Mouse (Mus musculus): ENCODE data around the gene Vars. TPM values are rescaled to one million over a fixed set of nuclear protein-coding genes. Genes with fewer than 3 reads are reported as not detected.

The Vars gene
- polyA plus RNA-seq, 1 experiment from 2014 or later = 24.7 TPM

DNA sequence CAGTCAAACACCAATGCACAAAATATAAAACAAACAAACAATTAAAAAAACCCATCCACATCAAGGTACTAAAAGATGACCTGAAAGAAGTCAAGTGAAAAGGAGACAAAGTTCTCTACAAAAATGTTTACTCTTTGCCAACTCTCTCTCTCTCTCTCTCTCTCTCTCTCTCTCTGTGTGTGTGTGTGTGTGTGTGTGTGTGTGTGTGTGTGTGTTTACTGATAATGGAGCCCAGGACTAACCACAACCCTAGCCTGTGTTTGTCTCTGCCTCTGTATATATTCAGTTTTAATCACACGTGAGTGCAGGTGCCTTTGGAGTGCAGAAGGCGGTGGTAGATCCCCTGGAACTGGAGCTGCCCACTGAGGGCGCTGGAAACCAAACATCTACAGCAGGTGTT lies 56.3 kb downstream of the Vars start:
- TF ChIP-seq EP300 (IDR thresholded peaks at IDR 0.05) = no peak
- no peak for TF ChIP-seq CTCF (IDR thresholded peaks at IDR 0.05)
- Histone ChIP-seq H3K4me2 (replicated peaks; ENCODE audit: low read depth, low read length) (no peak overlapping the region), H3K27me3 (replicated peaks; ENCODE audit: insufficient read depth, low read length) (no peaks in the 10 kb centered on the region), H3K4me1 (ENCODE audit: insufficient read depth, low read depth, low read length) (peaks cover 7% of the 10 kb centered on the region), H3K4me3 (ENCODE audit: low read depth, low read length) (no peak overlapping the region), H3K9ac (replicated peaks; ENCODE audit: low read depth) (no peak overlapping the region), H3K9me3 (ENCODE audit: low read length) (no peaks in the 10 kb centered on the region), H3K36me3 (ENCODE audit: insufficient read depth, low read length) (peaks cover 45% of the 10 kb centered on the region; the same call in 1 of the 2 replicates), H3K27ac (ENCODE audit: low read length) (no peak overlapping the region)
- DNase-seq (ENCODE audit: low spot score) = no peak
- no peak for ATAC-seq
- whole genome bisulfite sequencing = 60% methylated on average over 3 of the region's 3 CpGs

DNA sequence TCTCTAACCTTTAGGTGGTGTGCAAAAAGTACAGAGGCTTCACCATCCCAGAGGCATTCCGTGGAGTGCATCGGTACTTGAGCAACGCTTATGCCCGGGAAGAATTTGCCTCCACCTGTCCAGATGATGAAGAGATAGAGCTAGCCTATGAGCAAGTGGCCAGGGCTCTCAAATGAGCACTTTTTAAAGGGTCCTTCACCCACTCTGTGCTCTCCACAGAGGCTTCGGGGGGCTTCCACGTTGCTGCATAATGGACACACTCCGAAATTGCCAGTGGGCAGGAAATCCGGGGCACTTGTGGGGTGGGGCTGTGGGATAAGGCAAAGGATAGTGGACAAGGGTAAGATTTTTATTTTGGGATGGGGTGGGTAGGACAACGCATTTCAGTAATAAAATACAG lies 57.5 kb downstream of the Vars start:
- Histone ChIP-seq H3K4me1 (ENCODE audit: insufficient read depth, low read depth, low read length) (peaks cover 7% of the 10 kb centered on the region), H3K27ac (ENCODE audit: low read length) (0 out of 2 replicates have a peak overlapping the region, but pooled peaks have one; percentile 88), H3K9me3 (ENCODE audit: low read length) (no peaks in the 10 kb centered on the region), H3K27me3 (replicated peaks; ENCODE audit: insufficient read depth, low read length) (no peaks in the 10 kb centered on the region), H3K36me3 (ENCODE audit: insufficient read depth, low read length) (peaks cover 38% of the 10 kb centered on the region; the same call in 1 of the 2 replicates), H3K9ac (replicated peaks; ENCODE audit: low read depth) (no peak overlapping the region), H3K4me2 (replicated peaks; ENCODE audit: low read depth, low read length) (peak overlapping the region; percentile 70), H3K4me3 (ENCODE audit: low read depth, low read length) (no peak overlapping the region)
- DNase-seq (ENCODE audit: low spot score) (no peak), ATAC-seq (no peak)
- TF ChIP-seq EP300 (IDR thresholded peaks at IDR 0.05) = no peak
- TF ChIP-seq CTCF (IDR thresholded peaks at IDR 0.05) = no peak
- 39% methylated on average over 9 of the region's 9 CpGs for WGBS

DNA sequence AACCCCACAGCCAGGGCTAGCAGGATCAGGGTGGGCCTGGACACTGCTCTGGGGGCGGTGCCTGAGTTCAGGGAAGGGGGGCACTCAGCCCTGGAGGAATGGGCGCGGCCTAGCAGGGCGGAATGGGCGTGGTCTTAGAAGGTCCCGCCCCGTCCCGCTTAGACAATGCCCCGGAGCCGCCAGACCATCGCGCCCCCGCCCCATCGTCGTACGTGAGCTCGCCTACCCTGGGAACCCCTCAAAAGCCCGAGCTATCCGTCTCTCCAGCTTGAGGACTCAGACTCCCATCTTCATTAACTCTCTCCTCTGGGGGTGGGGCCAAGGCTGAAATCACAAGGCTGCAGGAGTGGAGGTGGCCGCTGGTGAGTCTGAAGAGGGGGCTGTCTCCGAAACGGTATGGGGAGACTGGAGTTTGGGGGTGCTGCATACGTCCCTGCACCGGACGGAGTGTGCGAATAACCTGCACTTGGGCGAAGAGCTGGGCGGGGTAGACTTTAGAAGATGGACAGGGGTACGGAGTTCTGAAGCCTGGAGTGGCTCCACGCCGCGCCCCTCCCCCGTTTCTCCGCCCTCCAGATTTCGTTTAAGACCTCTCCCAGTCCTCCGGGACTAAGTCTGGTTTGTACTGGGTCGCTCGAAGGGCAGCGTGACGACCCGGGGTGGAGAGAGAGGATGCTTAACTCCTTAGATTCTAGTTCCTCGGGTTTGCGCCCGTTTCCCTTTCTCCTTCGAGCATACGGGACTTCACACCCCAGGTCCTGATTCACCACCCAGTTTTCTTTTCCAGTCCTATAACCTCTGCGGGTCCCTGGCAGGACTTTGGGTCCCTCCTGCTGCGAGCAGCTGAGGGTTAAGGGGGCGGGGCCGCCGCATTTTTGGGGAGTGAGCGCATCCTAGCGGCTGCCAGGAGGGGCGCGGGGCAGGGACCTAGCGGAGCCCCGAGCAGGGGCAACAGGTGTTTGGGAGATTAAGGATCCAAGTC lies 58.4 kb downstream of the Vars start, which contains the start of gene Ddah2:
Gene Ddah2, plus strand, starts transcription at position 125 of the 982 bp plus-strand sequence.
- peak within 1 kb of the TSS; percentile 71 for H3K4me3 ChIP-seq (ENCODE audit: low read depth, low read length)
- DNase-seq (ENCODE audit: low spot score) = peak; percentile 96
- ATAC-seq = peak; percentile 93
- H3K9ac ChIP-seq (replicated peaks; ENCODE audit: low read depth) = peak within 1 kb of the TSS; percentile 63
- no peaks in the 10 kb centered on the region for H3K9me3 ChIP-seq (ENCODE audit: low read length)
- TF ChIP-seq EP300 (IDR thresholded peaks at IDR 0.05) (no peak), CTCF (IDR thresholded peaks at IDR 0.05) (peak; percentile 79)
- H3K4me1 ChIP-seq (ENCODE audit: insufficient read depth, low read depth, low read length) = peaks cover 7% of the 10 kb centered on the region
- peak within 1 kb of the TSS; percentile 70 for H3K4me2 ChIP-seq (replicated peaks; ENCODE audit: low read depth, low read length)
- H3K36me3 ChIP-seq (ENCODE audit: insufficient read depth, low read length) = peaks cover 29% of the 10 kb centered on the region; the same call in 1 of the 2 replicates
- WGBS = under 1% methylated on average over 56 of the region's 57 CpGs
- no peaks in the 10 kb centered on the region for H3K27me3 ChIP-seq (replicated peaks; ENCODE audit: insufficient read depth, low read length)
- peak within 1 kb of the TSS; percentile 88 for H3K27ac ChIP-seq (ENCODE audit: low read length)

DNA sequence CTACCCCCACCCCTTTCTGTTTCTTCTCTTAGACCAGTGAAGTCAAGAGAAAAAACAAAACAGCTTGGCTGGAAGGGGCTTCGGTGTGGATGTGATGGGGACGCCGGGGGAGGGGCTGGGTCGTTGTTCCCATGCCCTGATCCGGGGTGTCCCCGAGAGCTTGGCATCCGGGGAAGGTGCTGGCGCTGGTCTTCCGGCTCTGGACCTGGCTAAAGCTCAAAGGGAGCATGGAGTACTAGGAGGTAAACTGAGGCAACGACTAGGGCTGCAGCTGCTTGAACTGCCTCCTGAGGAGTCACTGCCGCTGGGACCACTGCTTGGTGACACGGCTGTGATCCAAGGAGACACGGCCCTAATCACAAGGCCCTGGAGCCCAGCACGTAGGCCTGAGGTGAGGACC lies 59.3 kb downstream of the Vars start:
- no peak for ATAC-seq
- WGBS = 21% methylated on average over 14 of the region's 14 CpGs
- no peak overlapping the region; the same call in 1 of the 2 replicates for H3K27ac ChIP-seq (ENCODE audit: low read length)

DNA sequence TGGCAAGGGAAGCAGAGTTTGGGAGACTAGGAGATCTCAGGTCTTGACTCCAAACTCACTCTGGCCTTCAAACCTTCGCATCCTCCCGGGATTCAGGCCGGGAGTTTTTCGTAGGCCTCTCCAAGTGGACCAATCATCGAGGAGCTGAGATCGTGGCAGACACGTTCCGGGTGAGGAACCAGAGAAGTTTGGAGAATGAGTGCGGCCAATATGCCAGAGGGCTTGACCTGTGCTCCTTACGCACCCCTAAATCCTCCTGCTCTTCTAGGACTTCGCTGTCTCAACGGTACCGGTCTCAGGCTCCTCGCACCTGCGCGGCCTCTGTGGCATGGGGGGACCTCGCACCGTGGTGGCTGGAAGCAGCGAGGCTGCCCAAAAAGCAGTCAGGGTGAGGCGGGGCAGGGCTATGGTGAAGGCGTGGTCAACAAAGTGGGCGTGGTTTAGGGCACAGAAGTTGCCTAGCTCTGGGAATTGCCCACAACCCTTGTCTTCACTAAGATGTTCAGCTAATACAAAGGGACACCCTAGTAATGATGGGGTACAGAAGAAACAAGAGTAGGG lies 60.0 kb downstream of the Vars start:
- H3K4me1 ChIP-seq (ENCODE audit: insufficient read depth, low read depth, low read length) = peaks cover 12% of the 10 kb centered on the region
- no peak for TF ChIP-seq CTCF (IDR thresholded peaks at IDR 0.05)
- no peak for TF ChIP-seq EP300 (IDR thresholded peaks at IDR 0.05)
- peaks cover 16% of the 10 kb centered on the region; the same call in 1 of the 2 replicates for H3K36me3 ChIP-seq (ENCODE audit: insufficient read depth, low read length)
- no peaks in the 10 kb centered on the region for H3K27me3 ChIP-seq (replicated peaks; ENCODE audit: insufficient read depth, low read length)
- no peak overlapping the region for H3K9ac ChIP-seq (replicated peaks; ENCODE audit: low read depth)
- DNase-seq (ENCODE audit: low spot score) (peak; percentile 46), ATAC-seq (no peak)
- H3K27ac ChIP-seq (ENCODE audit: low read length) = no peak overlapping the region
- no peak overlapping the region for H3K4me3 ChIP-seq (ENCODE audit: low read depth, low read length)
- H3K4me2 ChIP-seq (replicated peaks; ENCODE audit: low read depth, low read length) = peak overlapping the region; percentile 70; the same call in 1 of the 2 replicates
- H3K9me3 ChIP-seq (ENCODE audit: low read length) = no peaks in the 10 kb centered on the region
- WGBS = 63% methylated on average over 22 of the region's 22 CpGs

More for the DNA sequence above, 59.3 kb downstream of the Vars start:
- DNase-seq (ENCODE audit: low spot score) = no peak
- H3K9me3 ChIP-seq (ENCODE audit: low read length) = no peaks in the 10 kb centered on the region
- H3K4me3 ChIP-seq (ENCODE audit: low read depth, low read length) = peak overlapping the region; percentile 71
- no peaks in the 10 kb centered on the region for H3K27me3 ChIP-seq (replicated peaks; ENCODE audit: insufficient read depth, low read length)
- H3K36me3 ChIP-seq (ENCODE audit: insufficient read depth, low read length) = peaks cover 24% of the 10 kb centered on the region; the same call in 1 of the 2 replicates
- TF ChIP-seq CTCF (IDR thresholded peaks at IDR 0.05) = no peak
- no peak for TF ChIP-seq EP300 (IDR thresholded peaks at IDR 0.05)
- peak overlapping the region; percentile 70 for H3K4me2 ChIP-seq (replicated peaks; ENCODE audit: low read depth, low read length)
- peak overlapping the region; percentile 63 for H3K9ac ChIP-seq (replicated peaks; ENCODE audit: low read depth)
- peaks cover 7% of the 10 kb centered on the region for H3K4me1 ChIP-seq (ENCODE audit: insufficient read depth, low read depth, low read length)

DNA sequence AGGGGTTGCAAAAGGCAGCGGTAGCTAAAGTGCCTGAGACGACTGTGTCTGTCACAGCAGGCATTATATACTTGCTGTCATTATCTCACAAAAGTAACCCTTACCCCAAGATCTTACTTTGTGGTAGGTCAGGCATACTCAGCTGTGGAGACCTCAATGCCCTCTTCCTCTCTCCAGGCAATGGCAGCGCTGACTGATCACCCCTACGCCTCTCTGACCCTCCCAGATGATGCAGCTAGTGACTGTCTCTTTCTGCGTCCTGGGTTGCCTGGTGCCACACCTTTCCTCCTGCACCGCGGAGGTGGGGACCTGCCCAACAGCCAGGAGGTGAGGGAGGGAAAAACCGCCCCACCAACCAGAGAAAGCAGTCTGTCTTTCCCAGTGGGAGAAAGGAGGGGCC lies 60.5 kb downstream of the Vars start:
- Histone ChIP-seq H3K27ac (ENCODE audit: low read length) (no peak overlapping the region), H3K4me3 (ENCODE audit: low read depth, low read length) (no peak overlapping the region)

More for the DNA sequence above, 60.5 kb downstream of the Vars start:
- no peak overlapping the region for H3K4me2 ChIP-seq (replicated peaks; ENCODE audit: low read depth, low read length)
- WGBS = 77% methylated on average over 8 of the region's 8 CpGs
- peaks cover 12% of the 10 kb centered on the region for H3K4me1 ChIP-seq (ENCODE audit: insufficient read depth, low read depth, low read length)
- H3K9me3 ChIP-seq (ENCODE audit: low read length) = no peaks in the 10 kb centered on the region
- no peak for TF ChIP-seq EP300 (IDR thresholded peaks at IDR 0.05)
- H3K27me3 ChIP-seq (replicated peaks; ENCODE audit: insufficient read depth, low read length) = 0 out of 2 replicates have a peak, but pooled peaks cover 1% of the 10 kb centered on the region
- no peak for ATAC-seq
- H3K36me3 ChIP-seq (ENCODE audit: insufficient read depth, low read length) = peaks cover 14% of the 10 kb centered on the region; the same call in 1 of the 2 replicates
- no peak overlapping the region for H3K9ac ChIP-seq (replicated peaks; ENCODE audit: low read depth)
- no peak for DNase-seq (ENCODE audit: low spot score)

All from lung, postnatal 0 days (tissue).